Comparison of ENCODE assay signal across 12 mouse cellular contexts in the genomic region with DNA sequence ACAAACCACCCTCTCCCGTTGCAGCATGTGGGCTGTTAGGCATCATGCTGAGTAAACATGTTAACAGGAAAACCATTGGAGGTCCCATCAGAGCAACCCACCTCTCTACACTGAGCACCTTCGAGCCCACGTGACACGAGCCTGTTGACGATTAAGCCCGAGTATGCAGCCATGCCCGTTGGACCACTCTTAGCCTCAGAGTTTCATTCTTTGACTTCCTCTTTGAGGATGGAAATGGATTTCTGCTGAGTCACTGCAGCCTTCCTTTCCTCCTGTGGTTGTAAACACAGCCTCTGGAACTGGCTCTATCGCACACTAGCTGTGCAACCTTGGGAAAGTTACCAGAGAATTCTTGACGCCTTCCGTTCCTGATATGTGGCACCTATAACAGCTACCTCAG.
DNase-seq lines count a peak whose midpoint lies in the region; ATAC-seq and TF ChIP-seq lines count a peak whose summit lies in the region.
"Had no signal": no experiment of that assay in that cellular context is flagged by ENCODE, and none has a peak within 500 bp of the region (broad histone marks: within the 10 kb centered on the region; RNA-seq: fewer than 3 reads in every experiment).

No protein-coding gene starts in this region.

- H3K4me3 ChIP-seq in liver, adult 2 months (ENCODE audit: insufficient read depth, low read depth, low read length): no peak overlapping the region
- H3K4me3 ChIP-seq in liver, postnatal 0 days (ENCODE audit: low read depth, low read length): no peak overlapping the region
- H3K4me3 ChIP-seq: erythroblast, embryonic 14.5 days; heart, embryonic 13.5 days; hindbrain, embryonic 13.5 days; limb, embryonic 12.5 days had no signal

- H3K36me3 ChIP-seq in liver, adult 2 months (ENCODE audit: control insufficient read depth, insufficient read depth, low read length): peaks cover 2% of the 10 kb centered on the region; the same call in 1 of the 2 replicates
- H3K36me3 ChIP-seq in liver, postnatal 0 days (replicated peaks; ENCODE audit: insufficient read depth, low read length): no peaks in the 10 kb centered on the region
- H3K36me3 ChIP-seq: heart, embryonic 13.5 days; hindbrain, embryonic 13.5 days; limb, embryonic 12.5 days had no signal

- WGBS in liver, adult 2 months: 59% methylated on average over 10 of the region's 10 CpGs
- 43% methylated on average over 10 of the region's 10 CpGs for WGBS in liver, postnatal 0 days (ENCODE audit: insufficient replicate concordance)

- no peaks in the 10 kb centered on the region for H3K9me3 ChIP-seq in liver, postnatal 0 days (ENCODE audit: low read length)
- H3K9me3 ChIP-seq: heart, embryonic 13.5 days; hindbrain, embryonic 13.5 days; limb, embryonic 12.5 days had no signal

- TF ChIP-seq CTCF in liver, adult 2 months (IDR thresholded peaks at IDR 0.05; ENCODE audit: low read depth, low read length): no peak
- no peak for TF ChIP-seq CTCF in liver, postnatal 0 days (IDR thresholded peaks at IDR 0.05; ENCODE audit: low read depth)

- H3K27ac ChIP-seq in liver, adult 2 months (replicated peaks; ENCODE audit: insufficient read depth, low read depth, low read length): no peak overlapping the region
- no peak overlapping the region for H3K27ac ChIP-seq in liver, postnatal 0 days (ENCODE audit: low read depth)
- H3K27ac ChIP-seq: heart, embryonic 13.5 days; hindbrain, embryonic 13.5 days; limb, embryonic 12.5 days had no signal

- H3K9ac ChIP-seq in liver, adult 2 months (ENCODE audit: low read depth, low read length): no peak overlapping the region
- H3K9ac ChIP-seq in liver, postnatal 0 days (replicated peaks): no peak overlapping the region
- H3K9ac ChIP-seq: heart, embryonic 13.5 days; hindbrain, embryonic 13.5 days; limb, embryonic 12.5 days had no signal

- TF ChIP-seq EP300 in liver, postnatal 0 days (IDR thresholded peaks at IDR 0.05; ENCODE audit: low read depth): no peak

- no peak for ATAC-seq in liver, postnatal 0 days
- peak; percentile 22 for ATAC-seq in megakaryocyte-erythroid progenitor cell, adult 5-6 weeks (replicated peaks; ENCODE audit: low FRiP score, low TSS enrichment, poor library complexity, severe bottlenecking)

- H3K4me1 ChIP-seq in liver, adult 2 months (ENCODE audit: control insufficient read depth, insufficient read depth, low read length): no peaks in the 10 kb centered on the region
- no peaks in the 10 kb centered on the region for H3K4me1 ChIP-seq in liver, postnatal 0 days (ENCODE audit: insufficient read depth)

- H3K4me2 ChIP-seq in liver, postnatal 0 days (ENCODE audit: low read depth, low read length): no peak overlapping the region
- H3K4me2 ChIP-seq: heart, embryonic 13.5 days; hindbrain, embryonic 13.5 days; limb, embryonic 12.5 days had no signal

- no peak for TF ChIP-seq POLR2A in liver, adult 2 months (IDR thresholded peaks at IDR 0.05; ENCODE audit: extremely low read depth, insufficient read depth, low read length)

- no peaks in the 10 kb centered on the region for H3K27me3 ChIP-seq in liver, adult 2 months (ENCODE audit: control insufficient read depth, insufficient read depth, low read length)
- H3K27me3 ChIP-seq in liver, postnatal 0 days (ENCODE audit: insufficient read depth, low read length): no peaks in the 10 kb centered on the region
- H3K27me3 ChIP-seq: heart, embryonic 13.5 days; hindbrain, embryonic 13.5 days had no signal

- intact Hi-C loops in left cerebral cortex, postnatal 4 days (cut with DNase I): no loop called here

- peaks cover 3% of the 10 kb centered on the region; the same call in 1 of the 2 replicates for H3K79me2 ChIP-seq in liver, adult 2 months (ENCODE audit: control insufficient read depth, insufficient read depth, low read length)

- peak; percentile 58 for DNase-seq in liver, adult 2 months (ENCODE audit: extremely low read depth, low read depth, low spot score)
- no peak for DNase-seq in liver, postnatal 0 days
- DNase-seq in B cell, adult 2 months: peak; percentile 10 to 12
- DNase-seq in brain, adult 2 months (ENCODE audit: low read depth, low spot score): peak; percentile 65
- DNase-seq in layer of hippocampus, postnatal 25 days (ENCODE audit: extremely low spot score in 1 of 2, low spot score in 1 of 2): no peak
- DNase-seq in left cerebral cortex, postnatal 4 days: no peak
- DNase-seq: thymus, postnatal 36 days had no signal

Comparison
In these comparisons a context has a peak if more than half of its experiments do, and no peak if none do; other contexts are left out.
1. DNase-seq: peak in liver, adult 2 months (single experiment), B cell, adult 2 months (2 of 2) and brain, adult 2 months (single experiment); none in liver, postnatal 0 days (single experiment), layer of hippocampus, postnatal 25 days (0 of 2) and left cerebral cortex, postnatal 4 days (single experiment).